Mouse (Mus musculus) kidney, postnatal 36 days (tissue): ENCODE data around the gene Pgm1.

Experiments
- DNase-seq, 2 experiments: peaks; one replicate each; pipeline ENCODE4 v3.0.0; 2021 to 2022; ENCODE audit warnings: mixed read lengths in 2 of 2

The Pgm1 gene

DNA sequence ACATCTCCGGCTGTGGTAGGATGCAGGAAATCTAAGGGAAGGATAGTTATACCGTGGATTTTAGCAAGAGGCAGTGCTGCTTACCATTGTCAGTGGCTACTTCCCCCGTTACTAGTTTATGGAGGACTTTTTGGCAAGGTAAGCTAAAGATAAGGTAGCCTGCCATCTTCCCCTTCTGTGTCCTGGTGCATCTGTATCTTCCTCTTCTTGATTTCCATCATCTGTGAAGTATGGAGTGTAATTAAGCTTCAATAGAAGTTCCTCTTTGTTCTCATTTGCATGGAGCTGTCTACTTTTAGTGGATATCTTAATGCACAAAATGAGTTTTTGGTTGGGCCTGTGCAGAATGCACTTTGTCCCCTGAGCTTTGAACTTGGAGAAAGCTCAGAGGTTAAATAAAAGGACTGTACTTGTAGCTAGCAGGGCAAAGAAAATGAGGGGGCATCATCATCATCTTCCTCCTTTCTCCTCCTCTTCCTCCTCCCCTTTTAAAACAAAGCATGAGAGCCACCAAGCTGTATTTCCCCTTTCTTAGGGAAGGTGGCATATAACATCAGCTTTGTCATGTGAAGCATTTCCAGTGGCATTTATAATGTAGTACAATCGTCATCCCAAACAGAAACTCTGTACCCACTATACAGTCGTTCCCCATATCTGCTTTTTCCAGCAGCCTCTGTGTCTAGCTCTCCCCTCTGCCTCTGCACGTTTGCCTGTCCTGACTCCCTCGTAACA, 29.0 kb downstream of the Pgm1 start:
- DNase-seq, result no peak

DNA sequence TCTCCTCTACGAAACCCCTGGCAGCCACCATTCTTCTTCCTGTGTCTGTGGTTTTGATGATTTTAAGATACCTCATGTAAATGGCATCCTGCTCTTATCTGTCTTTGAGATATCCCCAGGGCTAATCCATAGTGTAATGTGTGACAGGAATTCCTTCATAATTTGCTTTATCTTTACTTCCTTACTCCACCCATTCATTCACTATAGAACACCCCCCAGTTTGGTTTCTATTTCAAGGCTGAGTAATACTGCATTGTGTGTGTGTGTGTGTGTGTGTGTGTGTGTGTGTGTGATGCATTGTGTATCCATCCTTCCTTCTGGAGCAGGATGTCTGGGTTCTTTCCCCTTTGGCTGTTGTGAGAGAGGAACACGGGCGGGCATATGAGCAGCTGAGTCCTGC, 30.1 kb downstream of the Pgm1 start:
- no peak for DNase-seq

DNA sequence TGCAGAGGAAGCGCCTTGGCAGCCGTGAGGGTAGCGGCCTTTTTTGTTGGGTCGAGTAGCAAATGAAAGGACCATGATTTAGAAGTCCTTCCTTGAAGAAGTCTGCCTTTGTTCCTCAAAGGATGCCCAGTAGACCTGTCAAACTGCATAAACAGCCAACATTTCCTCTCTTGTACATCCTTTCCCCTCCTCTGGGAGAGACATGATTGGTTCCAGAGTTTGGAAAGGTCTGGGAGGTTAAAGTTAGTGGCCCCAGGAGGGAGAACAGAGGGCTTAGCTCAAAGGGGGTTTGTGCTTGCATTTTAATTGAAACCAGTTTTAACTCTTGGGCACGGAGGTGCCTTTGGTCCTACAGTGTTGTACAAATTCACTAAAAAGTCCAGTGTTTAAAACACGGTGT, 37.3 kb downstream of the Pgm1 start:
- no peak for DNase-seq

DNA sequence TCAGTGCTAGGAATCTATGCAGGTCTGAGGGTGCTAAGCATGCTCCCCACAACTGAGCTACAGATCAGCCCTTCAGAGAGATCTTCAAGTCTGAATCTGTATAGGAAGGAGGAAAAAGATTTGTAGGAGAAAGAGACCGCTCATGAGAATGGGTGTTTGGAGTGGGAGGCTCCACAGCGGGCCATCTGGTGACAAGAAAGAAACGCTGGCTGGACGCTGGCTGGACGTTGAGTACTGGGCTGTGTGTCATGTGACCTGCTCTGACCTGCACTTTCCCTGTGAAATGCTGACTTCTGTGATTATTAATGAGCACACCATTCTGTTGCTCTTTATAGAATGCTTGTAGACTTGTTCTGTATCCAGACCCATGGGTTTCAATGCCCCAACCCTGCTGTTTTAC, 40.1 kb downstream of the Pgm1 start:
- DNase-seq, result peak; percentile 64 to 74

DNA sequence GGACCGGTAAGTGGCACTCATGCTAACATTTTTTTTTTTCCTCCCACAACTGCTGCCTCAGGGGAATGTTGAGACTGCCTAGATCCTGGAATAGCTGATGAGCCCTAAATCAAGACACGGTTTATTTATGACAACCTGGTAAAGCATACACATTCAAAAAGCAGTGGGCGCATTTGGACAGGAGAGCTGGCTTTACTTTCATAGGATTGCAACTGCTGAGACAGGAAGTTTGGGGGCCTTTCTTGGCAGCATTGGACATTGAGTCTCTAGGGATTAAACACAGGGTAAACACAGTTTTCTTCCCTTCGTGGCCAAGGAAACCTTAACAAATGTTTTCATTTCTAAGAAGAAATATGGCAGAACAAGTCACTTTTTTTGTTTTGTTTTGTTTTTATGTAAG, 40.9 kb downstream of the Pgm1 start:
- peak in 1 of 2 experiments; percentile 42 for DNase-seq

DNA sequence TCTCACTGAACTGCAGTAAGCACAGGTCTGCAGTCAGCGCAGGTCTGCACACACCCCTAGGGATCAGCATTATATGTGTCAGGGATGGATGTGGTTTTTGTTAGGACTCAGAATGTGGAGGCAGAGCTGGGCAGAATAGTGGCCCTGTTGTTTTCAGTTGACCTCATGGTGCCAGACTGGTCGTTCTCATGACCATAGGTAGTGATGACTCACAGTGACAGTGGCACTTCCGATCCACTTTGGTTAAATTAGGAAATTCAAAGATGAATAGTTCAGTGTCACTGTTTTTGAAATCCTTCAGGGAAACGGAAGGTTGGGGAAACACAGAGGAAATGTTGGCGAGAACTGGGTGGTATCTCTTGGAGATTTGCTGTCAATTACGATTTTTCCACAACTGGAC, 43.7 kb downstream of the Pgm1 start:
- no peak for DNase-seq

DNA sequence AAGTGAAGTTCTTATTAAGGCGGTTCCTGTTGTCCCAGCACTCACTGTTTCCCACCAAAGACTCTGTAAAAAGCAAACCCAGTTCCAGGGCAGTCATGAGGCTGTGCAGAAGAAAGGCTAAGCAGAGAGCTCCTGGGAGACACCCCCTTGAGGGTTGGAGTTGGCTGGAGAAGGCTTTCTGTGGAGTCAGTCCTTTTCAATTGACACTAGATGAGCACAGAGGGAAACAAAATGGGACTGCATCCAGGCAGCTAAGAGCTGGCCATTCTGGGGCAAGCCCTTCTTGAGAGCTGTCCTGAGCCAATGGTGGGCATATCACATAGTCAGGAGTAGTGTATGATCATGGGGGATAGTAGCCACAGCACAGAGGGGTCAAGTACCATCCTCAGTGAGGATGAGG, 44.7 kb downstream of the Pgm1 start:
- no peak for DNase-seq

DNA sequence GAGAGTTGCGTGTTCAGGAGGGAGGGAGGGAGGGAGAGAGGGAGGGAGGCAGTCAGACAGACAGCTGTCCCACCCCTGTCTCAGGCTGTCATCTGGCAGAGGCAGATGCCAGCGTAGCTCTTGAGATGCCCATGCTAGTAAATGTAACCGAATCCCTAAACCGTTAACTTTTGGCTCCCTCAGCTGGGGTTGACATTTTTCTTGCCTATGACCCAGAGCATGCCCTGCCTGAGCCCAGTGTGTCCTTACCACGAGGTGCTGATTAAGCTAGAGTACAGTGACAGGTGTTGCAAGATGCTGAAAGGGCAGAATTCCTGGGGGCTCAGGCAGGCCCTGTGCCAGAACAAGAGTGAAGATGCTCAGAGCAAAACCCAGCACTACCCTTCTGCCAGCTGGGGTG, 45.2 kb downstream of the Pgm1 start:
- no peak for DNase-seq

DNA sequence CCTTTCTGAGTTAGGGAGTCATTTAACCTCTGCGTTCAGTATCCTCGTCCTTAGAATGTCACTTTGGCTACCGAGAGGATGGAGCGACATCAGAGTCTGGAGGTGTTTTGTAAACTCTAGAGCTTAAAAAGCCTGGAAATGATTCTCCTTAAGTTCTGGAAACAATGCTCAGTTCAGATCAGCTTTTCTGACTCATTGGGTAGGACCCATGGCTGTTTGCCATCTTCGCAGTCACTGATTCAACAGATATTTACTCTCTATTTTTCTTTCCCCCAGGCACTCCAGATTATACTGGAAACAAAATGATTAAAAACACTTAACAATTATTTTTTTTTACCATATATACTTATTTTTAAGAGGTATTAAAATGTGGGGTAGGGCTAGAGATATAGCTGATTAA, 50.1 kb downstream of the Pgm1 start:
- DNase-seq, result no peak

DNA sequence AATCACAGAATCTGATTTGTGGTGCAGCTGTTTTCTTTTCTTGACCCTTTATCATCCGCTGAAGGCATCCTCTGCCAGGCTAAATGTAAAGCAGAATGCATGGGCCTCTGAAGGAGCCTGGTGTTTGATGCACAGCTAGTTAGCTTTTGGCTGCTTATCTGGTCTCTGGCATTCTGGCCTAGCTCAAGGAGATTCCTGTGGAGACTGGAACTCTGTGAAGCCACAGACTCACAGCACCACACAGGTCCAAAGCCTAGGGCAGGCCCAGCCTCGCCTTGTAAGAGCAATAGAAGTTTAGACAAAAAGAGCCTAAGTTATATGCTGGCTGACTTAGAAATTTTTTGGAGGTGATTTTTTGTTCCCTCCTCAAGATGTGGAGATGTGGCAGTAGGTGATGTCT, 52.0 kb downstream of the Pgm1 start:
- no peak for DNase-seq

DNA sequence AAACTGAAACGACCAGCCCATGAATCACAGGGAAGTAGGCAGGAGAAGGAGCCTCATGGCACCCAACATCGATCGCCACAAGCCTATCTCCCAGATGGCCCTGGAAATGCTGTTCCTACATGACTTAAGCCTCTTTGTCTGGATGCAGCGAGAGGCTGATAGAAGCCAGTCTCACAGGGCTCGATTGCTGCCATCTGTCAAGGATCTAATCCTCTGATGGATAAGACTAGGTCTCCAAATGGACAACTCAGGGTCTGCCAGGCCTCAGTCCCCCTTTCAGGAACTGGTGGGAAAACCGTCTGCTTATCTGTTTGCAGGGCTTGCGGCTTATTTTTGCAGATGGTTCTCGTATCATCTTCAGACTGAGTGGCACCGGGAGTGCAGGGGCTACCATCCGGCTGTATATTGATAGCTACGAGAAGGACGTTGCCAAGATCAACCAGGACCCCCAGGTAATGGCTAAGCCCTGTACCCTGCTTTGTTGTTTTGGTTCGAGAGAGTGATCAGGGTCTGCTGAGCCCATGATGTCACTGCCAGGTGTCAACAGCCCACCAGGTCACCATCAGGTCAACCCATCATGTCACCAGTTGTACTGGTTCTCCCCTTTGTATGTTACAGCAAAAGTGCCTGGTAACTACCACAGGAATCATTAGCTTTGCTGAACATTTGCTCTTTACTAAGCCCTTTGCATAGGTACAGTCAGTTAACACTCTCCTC, 54.6 kb downstream of the Pgm1 start:
- DNase-seq, result no peak

DNA sequence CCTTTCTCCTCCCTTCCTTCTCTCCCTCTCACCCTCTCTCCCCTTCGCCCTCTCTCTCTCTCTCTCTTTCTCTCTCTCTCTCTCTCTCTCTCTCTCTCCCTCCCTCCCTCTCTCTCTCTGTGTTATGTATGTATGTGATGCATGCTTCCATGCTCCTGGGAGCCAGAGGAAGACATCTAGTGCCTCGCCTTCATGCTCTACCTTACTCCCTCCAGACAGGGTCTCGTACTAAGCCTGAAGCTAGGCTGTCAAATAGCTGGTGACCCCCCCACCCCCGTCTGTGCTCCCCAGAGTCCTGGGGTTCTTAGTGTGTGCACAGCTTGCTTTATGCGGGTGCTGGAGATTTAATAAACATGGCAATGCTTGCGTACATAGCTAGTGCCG, 55.1 kb downstream of the Pgm1 start:
- no peak for DNase-seq

DNA sequence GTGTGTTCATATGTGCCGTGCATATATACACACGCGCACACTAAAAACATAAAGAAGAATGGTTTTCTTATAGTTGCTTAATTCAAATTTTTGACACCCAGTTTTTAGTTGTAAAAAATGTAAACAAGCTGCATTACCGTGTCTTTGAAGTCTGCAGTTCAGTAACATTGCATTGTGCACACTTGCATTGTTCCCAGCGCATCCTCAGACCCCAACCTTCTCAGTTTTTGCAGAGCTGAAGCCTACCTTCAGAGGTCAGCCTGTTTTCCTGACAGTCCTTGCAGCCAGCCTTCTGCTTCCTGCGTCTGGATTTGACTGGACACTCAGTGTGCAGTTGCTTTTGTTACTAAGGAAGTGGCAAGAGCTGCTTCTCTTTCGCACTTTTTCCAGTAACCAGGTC, 55.9 kb downstream of the Pgm1 start:
- DNase-seq, result no peak

DNA sequence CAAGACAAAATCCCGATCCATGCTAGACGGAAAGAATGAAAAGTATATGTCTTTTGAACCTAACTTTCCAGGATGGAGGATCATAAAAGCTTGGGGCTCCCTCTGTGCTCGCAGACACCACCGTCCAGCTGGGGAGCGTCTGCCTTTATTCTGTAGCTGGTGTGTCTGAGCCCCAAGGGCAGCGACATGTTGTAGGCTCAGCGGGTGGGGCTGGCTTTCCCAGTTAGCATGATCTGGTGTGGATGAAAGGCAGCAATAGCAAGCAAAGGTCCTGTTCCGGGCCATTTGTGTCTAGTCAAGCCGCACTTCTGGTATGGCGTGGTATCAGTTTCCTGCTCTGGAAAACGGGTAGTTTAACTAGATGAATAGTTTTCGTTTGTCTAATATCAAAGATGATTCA, 56.4 kb downstream of the Pgm1 start:
- no peak for DNase-seq

DNA sequence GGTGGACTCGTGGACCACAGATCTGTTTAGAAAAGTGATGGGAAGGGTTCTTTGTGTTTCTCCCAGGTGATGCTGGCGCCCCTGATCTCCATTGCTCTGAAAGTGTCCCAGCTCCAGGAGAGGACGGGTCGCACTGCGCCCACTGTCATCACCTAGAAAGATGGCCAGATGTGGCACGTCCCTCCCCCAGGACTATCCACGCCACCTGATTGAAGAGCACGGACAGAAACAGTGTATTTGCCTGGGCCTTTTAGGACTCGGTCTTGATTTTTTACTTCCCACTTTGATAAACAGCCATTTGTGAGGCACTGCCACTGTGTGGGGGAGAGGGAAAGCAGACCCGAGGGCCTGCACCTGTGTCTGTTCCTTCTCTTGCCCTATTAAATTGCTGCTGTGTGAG, 57.4 kb downstream of the Pgm1 start:
- no peak for DNase-seq

DNA sequence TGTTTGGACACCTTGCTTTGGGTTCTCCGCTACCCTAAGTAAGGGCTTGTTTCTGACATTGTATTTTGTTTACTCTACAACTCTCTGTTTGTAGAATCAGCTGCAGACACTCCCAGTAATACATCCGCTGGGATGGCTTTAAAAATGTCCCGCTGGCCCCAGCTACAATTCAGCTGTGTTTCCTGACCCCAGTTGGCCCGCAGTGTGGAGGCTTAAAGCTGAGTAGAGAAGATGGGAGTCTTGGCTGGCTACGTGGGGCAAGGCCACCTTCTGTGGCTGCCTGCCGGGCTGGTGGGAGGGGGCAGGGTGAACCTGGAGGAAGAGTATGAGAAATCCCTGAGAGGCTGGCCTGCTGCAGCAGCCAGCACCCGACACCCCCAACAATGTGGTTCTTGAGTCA, 59.6 kb downstream of the Pgm1 start:
- peak in 1 of 2 experiments; percentile 25 for DNase-seq

DNA sequence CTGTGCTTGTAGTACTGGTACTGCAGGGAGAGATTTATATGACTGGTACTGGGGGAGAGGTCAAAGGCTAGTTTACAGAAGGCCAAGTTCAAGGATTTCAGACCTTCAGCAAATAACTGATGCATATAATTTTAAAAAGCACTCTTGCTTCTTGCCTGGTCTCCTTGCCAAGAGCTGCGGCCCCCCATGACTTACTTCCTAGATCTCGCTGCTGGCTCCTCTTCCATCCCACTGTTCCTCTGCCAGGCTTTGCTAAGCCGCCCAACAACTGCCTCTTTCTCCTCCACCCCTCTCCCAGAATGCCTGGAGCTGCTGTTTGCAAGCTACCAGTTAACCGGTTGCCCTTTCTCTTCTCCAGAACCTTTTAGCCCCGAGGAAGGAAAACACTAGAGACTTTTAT, 71.8 kb downstream of the Pgm1 start:
- DNase-seq, result peak in 1 of 2 experiments; percentile 14

DNA sequence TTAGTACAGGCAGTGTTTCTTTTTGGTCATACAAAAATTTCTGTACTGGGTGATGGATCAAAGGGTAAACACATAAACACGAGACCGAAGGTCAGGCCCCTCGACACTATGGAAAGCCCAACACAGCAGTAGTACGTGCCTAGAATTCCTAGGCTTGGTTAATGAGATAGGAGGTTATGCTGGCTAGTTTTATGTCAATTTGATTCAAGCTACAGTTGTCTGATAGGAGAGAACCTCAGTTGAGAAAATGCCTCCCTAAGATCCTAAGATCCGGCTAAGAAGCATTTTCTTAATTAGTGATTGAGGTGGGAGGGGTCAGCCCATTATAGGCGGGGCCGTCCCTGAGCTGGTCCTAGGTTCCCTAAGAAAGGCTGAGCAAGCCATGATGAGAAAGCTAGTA, 72.6 kb downstream of the Pgm1 start:
- DNase-seq, result peak in 1 of 2 experiments; percentile 31

DNA sequence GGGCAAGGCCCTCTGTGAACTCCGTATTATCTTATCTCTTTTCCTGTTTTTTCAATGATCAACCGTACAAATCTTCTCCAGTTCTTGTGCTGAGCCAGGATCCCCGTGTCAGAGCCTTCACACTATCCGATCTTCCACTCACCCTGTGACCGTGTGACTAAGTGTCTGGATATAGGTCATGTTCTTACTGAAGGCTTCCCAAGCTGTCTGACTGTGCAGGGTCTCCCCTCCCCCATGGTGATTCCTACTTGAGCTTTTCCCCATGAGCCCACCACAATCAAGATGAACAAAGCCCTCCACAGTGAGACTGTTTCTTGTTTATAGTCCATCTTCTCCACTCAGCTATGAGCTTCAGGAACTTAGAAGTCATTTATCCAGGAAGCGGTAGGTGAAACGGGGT, 78.5 kb downstream of the Pgm1 start:
- no peak for DNase-seq

DNA sequence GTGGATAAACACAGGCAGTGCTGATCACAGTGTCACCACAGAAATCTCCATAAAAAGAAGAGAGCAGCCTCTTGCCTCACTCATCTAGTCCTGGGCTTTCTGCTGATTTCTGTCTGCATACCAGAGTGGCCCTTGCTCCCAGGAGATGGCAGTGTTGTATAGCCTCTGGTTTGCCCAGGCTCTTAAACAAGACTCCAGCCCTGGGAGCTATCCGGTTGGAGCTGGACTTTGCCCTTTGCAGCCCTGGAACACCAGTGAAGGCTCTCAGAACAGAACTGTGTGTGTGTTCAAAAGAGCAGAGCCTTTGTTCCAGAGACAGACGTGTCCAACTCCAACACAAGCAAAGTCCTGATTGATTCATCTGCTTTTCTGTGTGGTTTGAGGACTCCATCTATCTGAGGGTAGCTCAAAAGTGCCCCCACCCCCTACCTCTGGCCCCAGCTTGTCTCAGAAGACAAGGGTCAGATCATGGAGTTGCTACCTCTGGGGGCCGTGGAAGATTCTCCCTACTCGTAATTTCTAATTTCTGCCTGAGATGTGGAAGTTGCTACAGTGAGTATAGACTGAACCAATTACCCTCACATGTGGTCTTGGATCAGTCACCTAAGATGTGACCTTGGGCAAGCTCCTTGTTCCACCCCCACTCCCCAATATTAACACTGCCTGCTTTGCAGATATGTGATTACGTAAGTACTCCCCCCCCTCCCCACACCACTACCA, 79.3 kb downstream of the Pgm1 start:
- DNase-seq, result peak; percentile 90 to 94

DNA sequence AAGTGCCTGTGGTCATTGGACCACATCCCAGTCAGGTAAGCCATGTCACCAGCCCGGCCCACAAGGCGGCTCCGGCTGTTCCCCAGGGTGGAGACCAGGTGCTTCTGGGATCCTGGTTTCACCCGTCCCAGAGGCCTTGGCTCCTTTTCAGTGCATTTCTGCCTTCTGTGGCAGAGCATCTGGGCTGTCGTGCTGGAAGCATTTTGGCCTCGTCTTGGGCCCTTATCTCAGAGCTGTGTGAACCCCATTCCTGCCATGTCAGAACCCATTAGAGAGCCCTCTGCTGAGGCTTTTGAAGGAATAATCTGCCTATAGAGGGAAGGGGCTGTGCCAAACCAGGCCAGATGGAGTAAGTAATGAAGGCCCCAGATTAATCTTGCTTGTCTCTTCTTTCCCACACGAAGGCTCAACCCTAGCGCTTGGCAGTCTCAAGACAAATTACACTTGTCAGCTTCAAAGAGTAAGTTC, 80.0 kb downstream of the Pgm1 start:
- peak; percentile 57 to 66 for DNase-seq

DNA sequence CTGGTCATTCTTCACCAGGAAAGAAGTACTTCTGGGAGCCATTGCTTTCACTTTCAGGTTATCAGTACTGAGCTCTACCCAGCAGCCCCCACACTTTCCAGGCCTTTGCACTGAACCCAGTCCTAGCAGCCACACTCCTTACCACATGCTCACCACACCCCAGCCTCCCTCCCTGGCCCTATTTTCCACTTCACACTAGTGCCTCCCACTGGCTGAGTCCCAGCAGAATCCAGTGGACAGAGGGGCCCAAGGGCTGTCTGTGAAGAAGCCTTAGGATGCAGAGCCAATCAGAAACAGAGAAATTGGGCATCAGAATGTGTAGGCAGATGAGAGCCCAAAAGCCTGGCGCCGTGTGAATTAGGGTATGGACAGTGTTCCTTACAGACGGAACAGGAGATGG, 81.7 kb downstream of the Pgm1 start:
- peak; percentile 27 to 29 for DNase-seq

DNA sequence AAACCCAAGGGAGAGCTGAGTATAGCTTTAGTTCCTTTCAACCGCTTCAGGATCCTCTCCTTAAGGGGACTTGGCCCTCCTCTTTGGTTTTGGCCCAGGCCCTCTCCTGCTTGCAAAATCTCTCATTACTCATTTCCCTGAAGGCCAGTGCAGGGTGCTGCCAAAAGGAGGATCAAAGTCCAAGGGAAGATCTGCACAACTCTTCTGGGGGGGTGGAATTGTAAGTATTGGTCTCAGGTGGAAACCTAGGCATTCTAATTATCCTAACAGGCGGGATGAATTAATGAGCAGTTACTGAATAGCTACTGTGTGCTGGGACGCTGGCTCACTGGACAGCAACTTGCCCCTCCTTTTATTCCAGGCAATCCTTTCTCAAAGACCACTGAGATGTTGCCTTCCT, 82.3 kb downstream of the Pgm1 start:
- DNase-seq, result peak; percentile 62 to 84
